Mouse (Mus musculus): ENCODE measurements at regions not wholly inside any gene's neighbourhood (a gene's known extent, or its start where the extent isn't known, plus 50 kb on each side); places are given as distances from the start of the nearest gene placed in this dataset.

- no peak overlapping the region for H3K4me3 ChIP-seq (replicated peaks in 1 of 3; ENCODE audit: low read depth in 2 of 3, low read length in 2 of 3, poor library complexity in 1 of 3)
- H3K27me3 ChIP-seq (replicated peaks) = no peaks in the 10 kb centered on the region
- no peaks in the 10 kb centered on the region for H3K79me2 ChIP-seq (replicated peaks; ENCODE audit: control insufficient read depth, extremely low read depth, insufficient read depth, poor library complexity, severe bottlenecking)
- peaks cover 17% of the 10 kb centered on the region for H3K9me3 ChIP-seq (replicated peaks; ENCODE audit: low read length)
- no peaks in the 10 kb centered on the region for H3K4me1 ChIP-seq (ENCODE audit: control insufficient read depth in 1 of 2, insufficient read depth in 2 of 2)
- TF ChIP-seq TBP (conservative IDR thresholded peaks at IDR 0.05; ENCODE audit: low read depth, low read length) (no peak), SIN3A (IDR thresholded peaks at IDR 0.05; ENCODE audit: low read length) (no peak), EP300 (IDR thresholded peaks at IDR 0.05; ENCODE audit: low read length) (no peak), ZMIZ1 (IDR thresholded peaks at IDR 0.05; ENCODE audit: low read depth, low read length) (no peak), BHLHE40 (IDR thresholded peaks at IDR 0.05; ENCODE audit: low read depth, low read length) (no peak), MAX (IDR thresholded peaks at IDR 0.05; ENCODE audit: low read length) (no peak), ETS1 (conservative IDR thresholded peaks at IDR 0.05; ENCODE audit: low read depth, low read length) (no peak), JUND (conservative IDR thresholded peaks at IDR 0.05; ENCODE audit: low read depth, low read length) (no peak), ZKSCAN1 (IDR thresholded peaks at IDR 0.05; ENCODE audit: borderline replicate concordance, low read depth, low read length) (no peak), NELFE (IDR thresholded peaks at IDR 0.05; ENCODE audit: low read depth, low read length) (no peak), MAFK (IDR thresholded peaks at IDR 0.05; ENCODE audit: insufficient replicate concordance, low read length) (no peak), CTCF (conservative IDR thresholded peaks at IDR 0.05 in 1 of 2, IDR thresholded peaks at IDR 0.05 in 1 of 2; ENCODE audit: low read depth in 2 of 2, low read length in 2 of 2) (no peak), SMC3 (IDR thresholded peaks at IDR 0.05; ENCODE audit: low read depth, low read length) (no peak), JUN (IDR thresholded peaks at IDR 0.05; ENCODE audit: insufficient read depth, low read depth, low read length) (no peak), MEF2A (IDR thresholded peaks at IDR 0.05; ENCODE audit: borderline replicate concordance, low read depth, low read length) (no peak), TCF12 (IDR thresholded peaks at IDR 0.05; ENCODE audit: low read depth, low read length) (no peak), POLR2AphosphoS2 (IDR thresholded peaks at IDR 0.05; ENCODE audit: low read depth, low read length) (no peak), USF2 (conservative IDR thresholded peaks at IDR 0.05; ENCODE audit: low read depth, low read length) (no peak)
- H3K9ac ChIP-seq (ENCODE audit: insufficient read depth, low read depth) = no peak overlapping the region
- H3K27ac ChIP-seq (ENCODE audit: insufficient read depth, low read depth) = no peak overlapping the region
- dilution Hi-C loops (cut with MboI; ENCODE audit: extremely low pct_ligation_motif_present, extremely low pct_unique_long_range_greater_than_20kb, low sequenced_read_pairs) = no loop called here
- in situ Hi-C loops (cut with MboI; ENCODE audit: low pct_ligation_motif_present, low pct_unique_long_range_greater_than_20kb, low sequenced_read_pairs) = no loop called here
- H3K36me3 ChIP-seq (replicated peaks in 1 of 2; ENCODE audit: control insufficient read depth in 1 of 2, insufficient read depth in 1 of 2, low read length in 1 of 2) = no peaks in the 10 kb centered on the region
- DNase-seq (ENCODE audit: extremely low read depth) = no peak
- no peak overlapping the region for H3K4me2 ChIP-seq (ENCODE audit: insufficient read depth, low read depth, poor library complexity, severe bottlenecking)
Measured at GRCm38 (mm10) chr12:46416765-46417404, 401.8 kb downstream of the Nova1 start.

GRCm38 (mm10) chr12:46416250-46416649 lies 402.5 kb downstream of the Nova1 start:
- no peak for DNase-seq (ENCODE audit: extremely low read depth)
- TF ChIP-seq USF2 (conservative IDR thresholded peaks at IDR 0.05; ENCODE audit: low read depth, low read length) (no peak), ZC3H11A (IDR thresholded peaks at IDR 0.05; ENCODE audit: low read depth, low read length) (no peak), MYC (IDR thresholded peaks at IDR 0.05; ENCODE audit: low read depth, low read length) (no peak), MXI1 (IDR thresholded peaks at IDR 0.05; ENCODE audit: low read depth, low read length) (no peak), TBP (conservative IDR thresholded peaks at IDR 0.05; ENCODE audit: low read depth, low read length) (no peak), ZNF384 (IDR thresholded peaks at IDR 0.05; ENCODE audit: low read depth, low read length) (no peak), MAZ (IDR thresholded peaks at IDR 0.05; ENCODE audit: low read depth, low read length) (no peak), JUND (conservative IDR thresholded peaks at IDR 0.05; ENCODE audit: low read depth, low read length) (no peak), MAFK (IDR thresholded peaks at IDR 0.05; ENCODE audit: insufficient replicate concordance, low read length) (no peak), RAD21 (IDR thresholded peaks at IDR 0.05; ENCODE audit: low read depth, low read length) (no peak), ZMIZ1 (IDR thresholded peaks at IDR 0.05; ENCODE audit: low read depth, low read length) (no peak), CHD2 (IDR thresholded peaks at IDR 0.05; ENCODE audit: low read length) (no peak), TCF12 (IDR thresholded peaks at IDR 0.05; ENCODE audit: low read depth, low read length) (no peak), USF1 (IDR thresholded peaks at IDR 0.05; ENCODE audit: low read depth, low read length) (no peak), GABPA (IDR thresholded peaks at IDR 0.05; ENCODE audit: insufficient replicate concordance, low read depth, low read length) (no peak), SMC3 (IDR thresholded peaks at IDR 0.05; ENCODE audit: low read depth, low read length) (no peak), CTCF (conservative IDR thresholded peaks at IDR 0.05 in 1 of 2, IDR thresholded peaks at IDR 0.05 in 1 of 2; ENCODE audit: low read depth in 2 of 2, low read length in 2 of 2) (no peak), JUN (IDR thresholded peaks at IDR 0.05; ENCODE audit: insufficient read depth, low read depth, low read length) (no peak), PAX5 (IDR thresholded peaks at IDR 0.05; ENCODE audit: low read length) (no peak)
- Histone ChIP-seq H3K79me2 (replicated peaks; ENCODE audit: control insufficient read depth, extremely low read depth, insufficient read depth, poor library complexity, severe bottlenecking) (no peaks in the 10 kb centered on the region), H3K4me3 (replicated peaks in 1 of 3; ENCODE audit: low read depth in 2 of 3, low read length in 2 of 3, poor library complexity in 1 of 3) (no peak overlapping the region), H3K36me3 (replicated peaks in 1 of 2; ENCODE audit: control insufficient read depth in 1 of 2, insufficient read depth in 1 of 2, low read length in 1 of 2) (no peaks in the 10 kb centered on the region), H3K27me3 (replicated peaks) (no peaks in the 10 kb centered on the region), H3K4me2 (ENCODE audit: insufficient read depth, low read depth, poor library complexity, severe bottlenecking) (no peak overlapping the region), H3K9ac (ENCODE audit: insufficient read depth, low read depth) (no peak overlapping the region), H3K27ac (ENCODE audit: insufficient read depth, low read depth) (no peak overlapping the region), H3K4me1 (ENCODE audit: control insufficient read depth in 1 of 2, insufficient read depth in 2 of 2) (no peaks in the 10 kb centered on the region), H3K9me3 (replicated peaks; ENCODE audit: low read length) (peaks cover 17% of the 10 kb centered on the region)
- dilution Hi-C loops (cut with MboI; ENCODE audit: extremely low pct_ligation_motif_present, extremely low pct_unique_long_range_greater_than_20kb, low sequenced_read_pairs) (no loop called here), in situ Hi-C loops (cut with MboI; ENCODE audit: low pct_ligation_motif_present, low pct_unique_long_range_greater_than_20kb, low sequenced_read_pairs) (no loop called here)

Data from CH12.LX (cell line).